Mouse (Mus musculus) ovary, postnatal 10 days (tissue): Measurements from ENCODE around the gene Klk1b4.
"Not testable (repeated sequence)": the region's sequence is repeated elsewhere in the genome, so short reads cannot be mapped to it uniquely, and the experiment has no call there.

ENCODE experiments used
- DNase-seq: peaks from one replicate; pipeline ENCODE4 v3.0.0; 2022; ENCODE audit warnings: low spot score

Gene Klk1b4

DNA sequence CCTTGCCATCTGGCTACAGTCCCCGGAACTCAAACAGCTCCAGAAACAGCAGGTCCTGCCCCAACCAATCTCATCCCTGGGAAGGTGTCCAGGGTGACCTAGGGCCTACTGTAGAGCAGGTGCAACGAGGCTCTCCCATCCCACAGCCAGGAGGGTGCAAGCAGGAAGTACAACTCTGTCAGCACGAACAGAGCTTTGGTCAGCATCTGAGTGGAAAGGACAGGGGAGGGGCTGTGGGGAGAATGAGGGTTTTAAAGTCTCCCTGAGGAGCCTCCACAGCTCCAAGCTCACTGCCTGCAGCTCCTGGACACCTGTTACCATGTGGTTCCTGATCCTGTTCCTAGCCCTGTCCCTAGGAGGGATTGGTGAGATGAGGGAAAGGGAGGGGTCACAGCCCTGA, at the start of gene Klk1b4:
Gene Klk1b4, plus strand, starts transcription at position 301 of the 400 bp plus-strand sequence.
- not testable (repeated sequence) for DNase-seq

DNA sequence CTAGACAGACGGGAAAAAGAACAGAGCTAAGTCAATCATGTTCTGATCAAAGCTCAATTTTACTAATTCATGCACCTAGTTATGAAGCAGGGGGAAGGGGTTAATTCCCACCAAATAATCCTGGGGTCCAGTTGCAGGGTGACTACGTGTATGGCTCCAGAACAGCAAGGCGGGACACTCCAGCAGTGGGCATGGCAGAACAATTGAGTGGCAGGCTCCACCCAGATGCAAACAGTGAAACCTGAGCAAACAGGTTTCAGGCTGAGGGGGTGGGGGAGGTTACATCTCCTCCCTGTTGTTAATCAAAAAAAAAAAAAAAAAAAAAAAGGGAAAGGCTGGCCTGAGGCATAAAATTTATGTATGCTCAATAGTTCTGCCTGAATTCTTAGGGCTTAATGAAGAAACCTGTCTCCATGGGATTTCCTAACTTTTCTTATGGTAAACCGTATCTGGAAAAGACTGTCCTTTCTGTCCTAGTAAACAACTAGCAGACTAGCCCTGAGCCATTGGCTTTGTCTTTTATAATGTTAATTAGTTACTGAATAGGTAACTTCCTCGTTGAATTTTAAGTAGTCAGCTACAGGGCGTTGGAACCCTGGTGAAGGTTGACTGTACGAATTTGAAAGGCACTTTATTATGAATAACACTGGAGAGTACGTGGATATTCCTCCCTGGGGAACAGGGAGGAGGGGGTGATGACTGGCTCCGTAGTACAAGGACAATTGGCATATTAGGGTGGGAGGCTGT, 27.8 kb upstream of the Klk1b4 start:
- DNase-seq = no peak

DNA sequence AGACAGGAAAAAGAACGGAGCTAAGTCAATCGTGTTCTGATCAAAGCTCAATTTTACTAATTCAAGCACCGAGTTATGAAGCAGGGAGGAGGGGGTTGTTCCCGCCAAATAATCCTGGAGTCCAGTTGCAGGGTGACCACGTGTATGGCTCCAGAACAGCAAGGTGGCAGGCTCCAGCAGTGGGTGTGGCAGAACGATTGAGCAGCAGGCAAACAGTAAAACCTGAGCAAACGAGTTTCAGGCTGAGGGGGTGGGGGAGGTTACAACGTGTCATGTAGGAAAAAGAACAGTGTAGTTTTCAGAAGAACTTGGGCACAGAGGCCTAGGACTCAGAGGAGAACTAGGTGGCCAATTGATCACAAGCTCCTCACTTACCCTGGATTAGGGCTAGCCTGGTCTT, 20.7 kb upstream of the Klk1b4 start:
- DNase-seq = not testable (repeated sequence)

DNA sequence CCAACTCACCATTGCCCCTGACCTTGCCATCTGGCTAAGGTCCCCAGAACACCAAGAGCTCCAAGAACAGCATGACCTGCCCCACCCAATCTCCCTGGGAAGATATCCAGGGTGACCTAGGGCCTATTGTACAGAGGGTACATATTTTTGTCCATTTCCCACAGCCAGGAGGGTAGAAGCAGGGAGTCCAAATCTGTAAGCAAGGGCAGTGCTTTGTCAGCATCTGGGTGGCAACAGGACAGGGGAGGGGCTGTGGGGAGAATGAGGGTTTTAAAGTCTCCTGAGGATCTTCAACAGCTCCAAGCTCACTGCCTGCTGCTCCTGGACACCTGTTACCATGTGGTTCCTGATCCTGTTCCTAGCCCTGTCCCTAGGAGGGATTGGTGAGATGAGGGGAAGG, 19.3 kb upstream of the Klk1b4 start, which contains the start of gene Klk1b24:
Gene Klk1b24, plus strand, starts transcription at position 301 of the 400 bp plus-strand sequence.
- DNase-seq = not testable (repeated sequence)

DNA sequence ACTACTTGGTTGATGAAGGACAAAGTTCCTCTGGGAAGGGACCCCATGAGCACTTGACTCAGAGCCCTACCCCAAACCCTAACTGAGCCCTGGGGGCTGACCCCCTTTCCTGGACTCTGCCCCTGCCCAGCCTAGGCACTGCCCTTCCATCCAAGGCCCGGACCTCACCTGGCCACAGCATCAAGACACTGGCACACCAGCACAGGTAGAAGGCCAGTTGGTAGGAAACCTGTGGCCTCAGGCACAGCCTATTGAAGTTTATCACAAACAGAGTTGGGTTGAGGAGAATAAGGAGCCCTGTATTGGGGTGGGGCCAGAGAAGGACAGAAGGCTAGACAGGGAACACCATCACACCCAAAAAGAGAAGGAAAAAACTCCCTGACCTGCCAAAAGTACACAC, 13.8 kb upstream of the Klk1b4 start:
- DNase-seq = not testable (repeated sequence)

DNA sequence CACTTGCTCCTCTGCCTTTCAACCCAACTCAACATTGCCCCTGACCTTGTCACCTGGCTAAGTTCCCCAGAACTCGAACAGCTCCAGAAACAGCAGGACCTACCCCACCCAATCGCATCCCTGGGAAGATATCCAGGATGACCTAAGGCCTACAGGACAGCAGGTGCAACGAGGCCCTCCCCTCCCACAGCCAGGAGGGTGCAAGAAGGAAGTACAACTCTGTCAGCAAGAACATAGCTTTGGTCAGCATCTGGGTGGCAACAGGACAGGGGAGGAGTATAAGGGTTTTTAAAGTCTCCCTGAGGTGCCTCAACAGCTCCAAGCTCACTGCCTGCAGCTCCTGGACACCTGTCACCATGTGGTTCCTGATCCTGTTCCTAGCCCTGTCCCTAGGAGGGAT, 9.3 kb upstream of the Klk1b4 start, which contains the start of gene Klk1b3:
Gene Klk1b3, plus strand, starts transcription at position 301 of the 400 bp plus-strand sequence.
- no peak for DNase-seq

DNA sequence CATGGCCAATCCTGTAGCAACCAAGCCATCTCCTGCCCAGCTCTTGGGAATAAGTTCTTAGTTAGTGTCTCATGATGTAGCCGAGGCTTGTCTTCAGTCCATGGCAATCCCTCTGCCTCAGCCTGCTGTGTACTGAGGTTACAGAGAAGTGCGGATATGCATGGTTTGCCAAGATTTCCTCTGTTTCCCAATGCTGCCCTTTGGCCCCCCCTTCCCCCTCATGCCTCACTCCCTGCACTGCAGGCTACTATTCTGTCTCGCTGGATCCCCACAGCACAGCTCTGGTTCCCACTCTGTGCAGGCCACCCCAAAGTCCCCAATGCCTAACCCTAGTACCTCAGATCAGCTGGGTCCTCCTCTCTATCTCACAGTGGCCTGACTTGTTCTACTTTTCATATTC, 1.1 kb downstream of the Klk1b4 start:
- DNase-seq = no peak

DNA sequence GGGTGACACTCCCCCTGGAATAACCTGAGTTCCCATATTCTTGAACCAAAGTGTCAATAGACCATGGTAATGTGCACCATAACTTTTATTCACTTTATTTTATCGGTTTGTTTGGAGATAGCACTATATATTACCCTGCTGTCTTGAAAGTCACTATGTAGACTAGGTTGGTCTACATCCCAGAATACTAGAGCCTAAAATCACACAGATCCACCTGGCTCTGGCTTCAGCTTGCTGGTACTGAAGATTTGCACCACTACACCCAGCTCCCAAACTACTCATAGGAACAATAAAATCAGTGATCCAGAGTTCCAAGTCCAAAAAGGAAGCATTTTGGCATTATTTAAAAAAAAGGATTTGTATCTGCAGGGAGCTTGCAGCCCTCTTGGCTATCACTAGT, 8.4 kb downstream of the Klk1b4 start, which contains the start of gene Klk1b5:
Gene Klk1b5, plus strand, starts transcription at position 301 of the 400 bp plus-strand sequence.
- no peak for DNase-seq

DNA sequence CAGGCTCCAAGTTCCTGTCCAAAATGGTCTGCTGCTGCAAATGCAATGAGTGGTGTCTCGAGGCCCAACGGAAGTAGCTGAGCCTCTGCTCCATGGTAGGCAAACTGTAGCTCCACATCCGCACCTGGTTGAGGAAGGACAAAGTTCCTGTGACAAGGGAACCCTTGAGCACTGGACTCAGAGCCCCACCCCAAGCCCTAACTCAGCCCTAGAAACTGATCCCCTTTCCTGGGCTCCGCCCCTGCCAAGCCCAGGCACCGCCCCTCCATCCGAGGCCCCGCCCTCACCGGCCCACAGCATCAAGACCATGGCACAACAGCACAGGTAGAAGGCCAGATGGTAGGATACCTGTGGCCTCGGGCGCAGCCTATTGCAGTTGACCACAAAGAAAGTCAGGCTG, 14.4 kb downstream of the Klk1b4 start:
- DNase-seq = not testable (repeated sequence)

DNA sequence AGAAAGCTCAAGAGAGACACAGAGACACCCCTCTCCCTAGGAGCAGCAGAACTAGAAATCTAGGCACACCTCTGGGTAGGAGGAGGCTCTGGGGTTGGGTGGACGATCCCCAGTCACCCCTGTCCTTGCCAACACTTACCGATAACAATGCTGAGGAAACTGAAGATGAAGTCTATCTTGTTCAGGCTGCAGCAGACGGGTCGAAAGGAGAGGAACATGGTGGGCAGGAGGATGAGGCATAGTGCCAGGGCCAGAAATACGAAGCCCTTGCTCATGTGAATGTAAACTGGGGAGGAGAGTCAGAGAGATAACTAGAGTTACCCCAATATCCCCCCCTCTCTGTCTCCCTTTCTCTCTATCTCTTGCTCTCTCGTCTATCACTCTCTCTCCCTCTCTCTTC, 15.1 kb downstream of the Klk1b4 start:
- DNase-seq = not testable (repeated sequence)

DNA sequence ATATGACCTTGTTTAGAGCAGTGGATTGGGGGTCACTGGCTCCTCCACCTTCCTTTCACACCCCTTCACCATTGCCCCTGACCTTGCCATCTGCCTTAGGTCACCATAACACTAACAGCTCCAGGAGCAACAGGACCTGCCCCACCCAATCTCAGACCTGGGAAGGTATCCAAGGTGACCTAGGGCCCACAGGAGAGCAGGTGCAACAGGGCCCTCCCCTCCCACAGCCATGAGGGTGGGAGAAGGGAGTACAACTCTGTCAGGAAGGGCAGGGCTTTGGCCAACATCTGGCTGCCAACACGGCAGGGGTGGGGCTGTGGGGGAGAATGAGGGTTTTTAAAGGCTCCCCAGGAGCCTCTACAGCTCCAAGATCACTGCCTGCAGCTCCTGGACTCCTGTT, 17.8 kb downstream of the Klk1b4 start, which contains the start of gene Klk1:
Gene Klk1, plus strand, starts transcription at position 285 of the 400 bp plus-strand sequence.
- DNase-seq = no peak

DNA sequence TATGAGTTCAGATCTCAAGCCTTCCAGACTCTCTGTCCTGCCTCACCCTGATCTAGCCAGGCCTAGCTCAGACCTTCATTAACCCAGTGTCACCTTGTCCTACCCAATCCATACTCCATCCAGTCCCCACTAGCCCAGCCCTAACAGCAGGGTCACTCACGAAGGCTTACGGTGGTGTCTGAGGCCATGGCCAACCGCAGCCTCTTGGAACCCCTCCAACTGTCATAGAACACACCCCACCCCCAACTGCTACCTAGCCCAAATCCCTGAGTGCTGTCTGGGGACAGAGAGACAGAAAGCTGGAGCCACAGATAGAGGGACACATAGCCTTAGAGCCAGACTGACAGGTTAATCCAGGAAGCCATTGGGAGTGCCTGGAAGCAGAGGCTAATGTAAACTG, 28.7 kb downstream of the Klk1b4 start, which contains the start of gene Gm36864:
Gene Gm36864, plus strand, starts transcription at position 269 of the 400 bp plus-strand sequence.
- no peak for DNase-seq

DNA sequence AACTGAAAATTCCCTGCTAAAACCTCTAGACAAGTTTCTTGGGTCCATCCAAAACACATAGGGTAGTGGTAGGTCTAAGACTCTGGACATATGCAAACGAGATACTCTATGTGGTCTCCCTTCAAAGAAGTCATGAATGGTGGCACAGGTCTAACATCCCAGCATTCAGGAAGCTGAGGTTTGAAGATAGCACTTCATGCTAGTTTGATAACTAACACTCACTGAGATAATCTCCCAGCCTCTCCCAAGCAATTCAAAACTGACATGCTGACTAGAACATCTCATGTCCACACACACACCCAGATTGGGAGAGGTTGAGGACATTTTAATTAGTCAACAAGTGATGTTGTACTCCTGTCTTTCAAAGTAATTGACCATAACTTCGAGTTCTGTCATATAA, 32.7 kb downstream of the Klk1b4 start:
- DNase-seq = no peak

DNA sequence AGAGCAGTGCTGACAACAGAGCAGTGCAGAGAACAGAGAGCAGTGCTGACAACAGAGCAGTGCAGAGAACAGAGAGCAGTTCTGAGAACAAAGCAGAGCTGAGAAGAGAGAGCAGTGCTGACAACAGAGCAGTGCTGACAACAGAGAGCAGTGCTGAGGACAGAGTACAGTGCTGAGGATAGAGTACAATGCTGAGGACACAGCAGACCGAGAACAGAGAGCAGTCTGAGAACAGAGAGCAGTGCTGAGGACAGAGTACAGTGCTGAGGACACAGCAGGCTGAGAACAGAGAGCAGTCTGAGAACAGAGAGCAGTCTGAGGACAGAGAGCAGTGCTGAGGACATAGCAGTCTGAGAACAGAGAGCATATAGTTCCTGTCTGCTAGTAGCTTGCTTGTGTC, 33.5 kb downstream of the Klk1b4 start:
- DNase-seq = no peak

DNA sequence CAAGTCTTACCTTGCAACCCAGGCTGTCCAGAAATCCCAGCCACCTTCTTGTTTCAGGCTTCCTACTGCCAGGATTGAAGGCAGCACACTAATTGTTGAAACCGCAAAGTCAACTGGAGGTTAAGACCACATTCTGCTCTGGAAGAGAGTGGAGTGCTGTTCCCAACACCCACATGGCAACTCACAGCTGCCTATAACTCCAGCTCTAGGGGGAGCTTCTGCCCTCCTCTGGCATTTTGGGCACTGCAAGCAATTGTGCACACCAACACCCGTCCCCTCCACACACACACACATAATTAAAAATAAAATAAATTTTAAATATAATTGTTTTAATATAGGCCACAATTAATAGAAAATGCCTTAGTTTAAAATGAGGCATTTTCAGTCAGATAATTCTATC, 33.9 kb downstream of the Klk1b4 start:
- DNase-seq = no peak

DNA sequence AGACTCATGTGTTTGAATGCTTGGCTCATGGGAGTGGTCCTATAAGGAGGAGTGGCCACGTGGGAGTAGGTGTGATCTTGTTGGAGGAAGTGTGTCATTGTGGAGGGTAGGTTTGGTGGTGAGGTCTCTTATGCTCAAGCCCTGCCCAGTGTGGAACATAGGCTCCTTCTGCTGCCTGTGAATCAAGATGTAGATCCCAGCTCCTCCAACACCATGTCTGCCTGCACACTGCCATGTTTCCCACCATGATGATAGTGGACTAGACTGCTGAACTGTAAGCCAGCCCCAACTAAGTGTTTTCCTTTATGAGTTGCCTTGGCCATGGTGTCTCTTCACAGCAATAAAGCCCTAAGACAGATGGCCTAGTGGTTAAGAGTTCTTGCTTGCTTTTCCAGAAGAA, 36.8 kb downstream of the Klk1b4 start:
- no peak for DNase-seq

DNA sequence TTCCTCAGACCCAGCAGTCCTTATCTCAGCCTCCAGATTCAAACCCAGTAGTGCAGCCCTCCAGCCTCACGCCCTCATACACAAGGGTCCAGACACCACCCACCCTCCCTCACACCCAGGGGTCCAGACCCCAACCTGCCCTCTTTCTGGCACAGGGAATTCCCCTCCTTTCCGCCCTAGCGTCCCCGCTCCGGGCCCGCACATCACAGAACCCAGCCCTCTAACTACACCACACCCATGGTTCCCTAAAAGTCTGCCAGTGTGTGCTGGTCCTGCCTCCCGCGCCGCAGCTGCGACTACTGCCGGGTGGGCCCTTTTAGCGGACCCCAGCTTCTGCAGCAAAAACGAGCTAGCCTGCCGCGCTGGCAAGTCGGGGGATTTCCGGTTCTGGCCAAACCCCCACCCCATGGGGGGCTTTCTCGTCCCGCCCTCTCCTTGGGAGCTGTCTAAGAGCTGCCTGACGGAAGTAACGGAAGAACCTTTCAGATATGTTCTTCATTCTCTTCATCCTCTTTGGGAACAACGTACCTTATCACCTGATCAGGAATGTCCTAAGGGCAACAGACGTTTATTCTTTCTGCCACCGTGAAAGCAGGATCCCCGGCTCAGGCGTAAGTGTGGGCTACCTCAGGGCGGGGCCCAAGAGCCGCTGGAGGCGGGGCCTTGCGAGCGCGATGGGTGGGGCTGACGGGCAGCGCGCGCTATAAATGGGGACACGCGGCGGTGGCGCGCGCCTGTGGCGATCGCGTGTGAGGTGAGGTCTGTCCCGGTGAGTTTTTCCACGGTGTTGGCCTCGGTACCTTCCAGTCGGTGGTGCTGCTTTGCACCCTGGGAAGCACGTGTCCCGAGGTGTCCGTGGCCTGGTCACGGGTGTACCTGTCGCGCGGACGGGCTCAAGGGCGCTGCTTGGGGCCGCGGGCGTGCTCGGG, 39.1 kb downstream of the Klk1b4 start, which contains the start of the genes 1700028J19Rik and 2410002F23Rik:
Gene 1700028J19Rik, minus strand, starts transcription at position 641 of the 929 bp plus-strand sequence.
Gene 2410002F23Rik, plus strand, starts transcription at position 668 of the 929 bp plus-strand sequence.
- peak; percentile 88 for DNase-seq

DNA sequence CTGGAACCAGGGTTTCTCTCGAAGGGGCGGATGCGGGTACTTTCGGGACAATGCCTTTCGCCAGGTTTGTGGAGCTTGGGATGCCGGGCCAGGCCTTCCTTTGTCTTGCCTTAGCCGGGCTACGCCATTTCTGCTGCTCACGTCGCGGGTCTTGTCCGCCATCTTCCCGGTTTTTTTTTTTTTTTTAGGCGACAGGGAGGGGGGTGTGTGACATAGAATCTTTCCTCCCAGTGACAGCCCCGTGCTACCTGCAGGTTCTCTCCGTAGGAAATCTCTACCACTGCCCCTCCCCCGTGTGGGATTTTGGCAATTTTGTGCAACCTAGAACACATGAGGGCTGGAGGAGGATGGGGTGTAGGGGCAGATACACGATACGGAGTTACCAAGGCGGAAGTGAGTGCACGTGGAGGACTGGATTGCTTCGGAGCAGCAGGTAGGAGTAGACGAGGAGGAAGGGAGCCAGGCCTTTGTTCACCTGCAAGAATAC, 39.8 kb downstream of the Klk1b4 start:
- no peak for DNase-seq

DNA sequence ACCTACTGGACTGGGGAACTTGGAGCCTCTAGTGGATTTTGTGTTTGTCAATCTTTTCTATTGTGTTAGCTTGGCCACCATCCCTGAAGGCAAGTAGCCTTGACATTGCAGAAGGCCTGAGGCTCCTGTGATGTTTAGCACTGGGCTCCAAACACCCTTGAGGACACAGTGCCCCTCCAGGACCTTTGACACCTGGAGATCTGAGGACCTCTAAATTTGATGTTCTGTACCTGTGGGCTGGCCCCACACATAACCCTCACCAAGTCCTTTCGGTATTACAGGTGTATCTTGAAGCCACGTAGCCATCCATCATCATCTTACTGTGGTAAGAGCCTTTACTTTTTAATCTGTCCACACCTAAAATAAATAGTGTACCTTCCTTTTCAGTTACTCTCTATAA, 40.7 kb downstream of the Klk1b4 start:
- DNase-seq = no peak

DNA sequence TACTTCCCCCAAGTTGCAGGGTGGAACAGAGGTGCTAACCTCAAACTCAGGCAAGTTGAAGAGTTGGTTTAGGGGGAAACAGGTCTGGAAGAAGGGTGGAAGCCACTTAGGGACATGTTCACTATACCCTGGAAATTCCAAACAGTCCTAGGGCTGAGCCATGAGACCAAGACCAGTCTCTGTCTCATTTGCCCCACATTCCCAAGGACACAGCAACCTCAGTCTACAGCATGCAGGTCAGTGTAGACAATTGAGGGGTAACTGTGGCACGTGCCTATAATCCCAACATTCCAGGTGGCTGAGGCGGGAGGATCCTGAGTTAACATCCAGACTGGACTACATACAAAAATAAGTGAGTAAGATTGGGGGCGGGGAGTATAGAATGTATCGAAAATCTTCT, 42.0 kb downstream of the Klk1b4 start:
- DNase-seq = no peak

DNA sequence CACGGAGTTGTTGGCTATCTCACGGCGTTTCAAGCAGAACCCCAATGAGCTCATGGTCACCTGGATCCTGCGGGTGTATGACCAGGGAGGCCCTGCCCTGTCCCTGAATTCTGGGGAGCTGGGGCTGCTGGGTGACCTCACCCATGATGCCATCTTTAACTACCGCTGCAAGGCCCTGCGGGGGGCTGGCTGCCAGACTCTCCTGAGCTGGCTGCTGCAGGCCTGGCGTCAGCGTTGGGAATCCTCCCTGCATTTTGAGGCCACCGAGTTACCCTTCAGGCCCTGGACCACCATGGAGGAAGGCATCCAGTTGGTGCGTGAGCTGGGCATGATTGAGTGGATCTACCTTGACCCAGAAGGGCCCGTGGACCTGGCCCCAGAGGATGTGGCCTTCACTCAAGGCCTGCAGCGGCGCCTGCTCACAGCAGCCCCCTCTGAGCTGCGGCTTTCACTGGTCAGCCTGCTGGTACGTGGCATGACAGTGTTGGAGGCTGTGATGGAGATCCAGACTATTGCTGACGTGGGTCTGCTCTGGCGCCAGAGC, 43.6 kb downstream of the Klk1b4 start:
- not testable (repeated sequence) for DNase-seq
